Mouse (Mus musculus) heart, embryonic 10.5 days (tissue): ENCODE results near the gene Rpl5. TPM values are rescaled to one million over a fixed set of nuclear protein-coding genes. Genes with fewer than 3 reads are reported as not detected.

ENCODE experiments used
- DNase-seq: peaks from one replicate; pipeline ENCODE4 v3.0.0-alpha.2; 2017; ENCODE audit warnings: low spot score
- H3K27ac ChIP-seq: fragments of 300-500 bp; sonication (generic); 2 replicates; pipeline ENCODE4 v1.5.1; 2016; ENCODE audit warnings: mild to moderate bottlenecking
- H3K27me3 ChIP-seq: fragments of 300-500 bp; sonication (generic); 2 replicates; pipeline ENCODE4 v1.6.1; 2016; ENCODE audit warnings: mild to moderate bottlenecking; ENCODE audit not compliant: poor library complexity, insufficient read depth, severe bottlenecking
- H3K36me3 ChIP-seq: fragments of 300-500 bp; sonication (generic); 2 replicates; pipeline ENCODE4 v1.6.1; 2016; ENCODE audit warnings: mild to moderate bottlenecking, moderate library complexity
- H3K4me1 ChIP-seq: fragments of 300-500 bp; sonication (generic); 2 replicates; pipeline ENCODE4 v1.6.1; 2016; ENCODE audit warnings: mild to moderate bottlenecking
- H3K4me3 ChIP-seq: fragments of 300-500 bp; sonication (generic); 2 replicates; pipeline ENCODE4 v1.5.1; 2016; ENCODE audit warnings: mild to moderate bottlenecking, moderate library complexity
- H3K9me3 ChIP-seq: fragments of 300-500 bp; sonication (generic); 2 replicates; pipeline ENCODE4 v1.6.1; 2016; ENCODE audit warnings: mild to moderate bottlenecking, moderate library complexity
- WGBS: fragments of 180-500 bp; shearing (Covaris S2); methylation state at CpG from one replicate; pipeline ENCODE4 v1.1.7; 2016; 5-methylcytosine and 5-hydroxymethylcytosine counted together
- polyA plus RNA-seq: library from polyadenylated mRNA; unstranded; fragments of >200 nt; fragmentation: Nextera tagmentation; extraction: Ambion mirVana; gene quantifications from 2 replicates; pipeline ENCODE4 v1.2.1, GENCODE M21; 2016

The Rpl5 gene
- polyA plus RNA-seq = 61.9 and 78.8 TPM in 2 replicates

DNA sequence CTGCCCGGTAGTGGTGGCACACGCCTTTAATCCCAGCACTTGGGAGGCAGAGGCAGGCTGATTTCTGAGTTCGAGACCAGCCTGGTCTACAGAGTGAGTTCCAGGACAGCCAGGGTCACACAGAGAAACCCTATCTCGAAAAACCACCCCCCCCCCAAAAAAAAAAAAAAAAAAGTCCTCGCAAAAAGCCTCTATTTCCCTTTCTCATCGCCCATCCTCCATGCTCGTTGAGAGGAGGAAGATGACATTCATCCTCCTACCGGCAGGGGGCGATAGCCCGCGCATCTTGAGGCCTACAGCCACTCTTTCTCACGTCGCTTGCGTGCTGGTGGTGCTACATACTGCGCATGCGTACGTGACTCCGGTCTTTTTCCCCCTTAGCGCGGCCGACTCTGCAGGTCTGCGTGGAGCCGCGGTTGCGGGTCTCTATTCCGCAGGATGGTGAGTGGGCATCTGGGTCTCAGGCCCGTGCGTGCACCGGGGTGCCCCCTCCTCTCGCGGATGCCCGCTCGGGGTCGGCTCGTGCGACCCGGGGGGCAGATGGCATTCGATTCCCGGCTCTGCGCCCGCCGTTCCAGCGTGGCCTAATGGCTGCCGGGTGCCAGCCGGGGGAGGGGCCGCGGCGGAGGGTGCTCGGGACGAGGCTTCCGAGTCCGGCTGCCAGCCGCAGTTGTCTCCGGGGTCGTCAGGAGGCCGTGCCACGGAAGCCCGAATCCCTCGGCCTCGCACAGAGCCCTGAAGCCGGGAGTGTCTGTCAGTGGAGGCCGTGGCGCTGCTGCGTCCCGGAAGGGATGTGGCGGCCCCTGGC is at the start of gene Rpl5:
Rpl5 (plus strand) TSS at position 297 of the 808 bp plus-strand sequence.
- WGBS = 3% methylated on average over 66 of the region's 66 CpGs
- H3K36me3 ChIP-seq = peaks cover 32% of the 10 kb centered on the region
- peak within 1 kb of the TSS; percentile 95 for H3K27ac ChIP-seq
- no peaks in the 10 kb centered on the region for H3K27me3 ChIP-seq
- peak within 1 kb of the TSS; percentile 87 for H3K4me3 ChIP-seq
- DNase-seq = peak; percentile 97
- peaks cover 4% of the 10 kb centered on the region; the same call in 1 of the 2 replicates for H3K4me1 ChIP-seq
- H3K9me3 ChIP-seq = no peaks in the 10 kb centered on the region

DNA sequence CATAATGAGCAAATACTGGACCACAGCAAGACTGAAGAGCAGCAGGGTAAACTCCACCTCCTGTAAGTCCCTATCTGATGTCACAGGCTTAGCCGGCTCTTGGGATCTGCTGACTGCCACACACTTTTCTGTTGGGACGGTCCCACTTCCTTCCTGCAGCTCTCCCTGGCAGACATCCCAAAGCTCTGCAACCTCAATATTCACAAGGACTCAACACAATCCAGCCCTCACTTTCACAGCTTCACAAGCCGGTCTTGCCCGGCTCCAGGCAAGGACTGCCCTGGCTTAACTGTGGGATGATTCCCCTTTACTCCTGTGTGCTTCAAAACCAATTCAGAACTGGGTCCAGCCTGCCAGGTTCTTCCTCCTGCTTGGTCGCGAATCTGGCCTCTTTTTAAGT is 46.5 kb upstream of the Rpl5 start:
- Histone ChIP-seq H3K9me3 (no peaks in the 10 kb centered on the region), H3K36me3 (peaks cover 11% of the 10 kb centered on the region; the same call in 1 of the 2 replicates), H3K27ac (peak overlapping the region; percentile 67; the same call in 1 of the 2 replicates), H3K4me1 (peaks cover 20% of the 10 kb centered on the region), H3K27me3 (no peaks in the 10 kb centered on the region), H3K4me3 (no peak overlapping the region)
- WGBS = 26% methylated on average over 6 of the region's 6 CpGs
- DNase-seq = no peak

DNA sequence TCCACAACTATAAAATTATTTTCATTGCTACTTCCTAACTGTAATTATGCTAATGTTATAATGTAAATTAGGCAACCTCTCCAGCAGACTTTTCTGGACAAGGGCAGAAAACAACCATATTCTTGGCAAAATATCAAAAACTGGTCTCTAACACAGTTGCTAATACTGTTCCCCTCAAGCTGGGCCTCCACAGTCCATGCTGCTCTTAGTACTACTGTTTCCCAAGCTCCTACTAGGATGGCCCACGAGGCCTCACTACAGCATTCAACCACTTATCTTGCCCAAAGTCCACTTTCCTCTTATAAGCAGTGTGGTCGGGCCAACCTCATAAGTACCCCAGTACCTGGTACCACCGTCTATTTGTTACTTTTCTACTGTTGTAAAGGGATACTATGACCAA is 45.7 kb upstream of the Rpl5 start:
- Histone ChIP-seq H3K36me3 (peaks cover 11% of the 10 kb centered on the region; the same call in 1 of the 2 replicates), H3K4me1 (peaks cover 19% of the 10 kb centered on the region), H3K4me3 (no peak overlapping the region), H3K27me3 (no peaks in the 10 kb centered on the region), H3K27ac (no peak overlapping the region), H3K9me3 (no peaks in the 10 kb centered on the region)
- WGBS = 53% methylated on average over 3 of the region's 3 CpGs
- DNase-seq = peak; percentile 48

DNA sequence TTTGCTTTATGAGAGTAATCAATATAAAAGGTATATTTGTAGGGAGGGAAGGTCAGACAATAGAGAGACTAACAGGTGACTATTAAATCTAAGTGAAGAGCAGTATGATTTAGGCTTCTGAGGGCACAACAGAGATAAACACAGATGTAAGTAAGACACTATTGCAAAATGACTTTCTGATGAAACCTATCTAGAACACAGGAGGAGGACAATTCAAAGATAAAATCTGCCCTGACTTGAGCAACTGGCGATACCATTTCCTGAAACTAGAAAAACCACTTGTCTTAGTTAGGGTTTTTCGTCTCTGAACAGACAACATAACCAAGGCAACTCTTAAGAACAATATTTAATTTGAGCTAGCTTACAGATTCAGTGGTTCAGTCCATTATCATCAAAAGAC is 44.8 kb upstream of the Rpl5 start:
- H3K9me3 ChIP-seq = no peaks in the 10 kb centered on the region
- H3K27me3 ChIP-seq = no peaks in the 10 kb centered on the region
- no peak for DNase-seq
- H3K27ac ChIP-seq = no peak overlapping the region
- H3K36me3 ChIP-seq = 0 out of 2 replicates have a peak, but pooled peaks cover under 1% of the 10 kb centered on the region
- H3K4me1 ChIP-seq = peaks cover 17% of the 10 kb centered on the region
- WGBS = 69% methylated on average over 2 of the region's 2 CpGs
- H3K4me3 ChIP-seq = no peak overlapping the region

DNA sequence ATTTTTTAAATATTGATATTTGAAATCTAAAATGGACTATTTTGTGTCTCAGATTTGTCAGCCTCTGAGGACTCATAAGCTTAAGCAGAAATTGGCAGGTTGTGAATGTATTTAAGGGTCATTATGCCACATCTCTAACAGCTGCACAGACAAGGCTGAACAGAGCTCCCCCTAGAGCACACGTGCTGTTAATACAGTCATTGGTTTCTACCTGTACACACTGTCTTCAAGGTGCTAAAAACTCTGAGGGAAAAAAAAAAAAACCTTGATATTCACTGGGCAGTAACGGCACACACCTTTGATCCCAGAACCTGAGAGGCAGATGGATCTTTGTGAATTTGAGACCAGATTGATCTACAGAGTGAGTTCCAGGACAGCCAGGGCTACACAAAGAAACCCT is 41.3 kb upstream of the Rpl5 start:
- WGBS = 51% methylated on average over 2 of the region's 2 CpGs
- 0 out of 2 replicates have a peak, but pooled peaks cover 2% of the 10 kb centered on the region for H3K36me3 ChIP-seq
- DNase-seq = no peak

DNA sequence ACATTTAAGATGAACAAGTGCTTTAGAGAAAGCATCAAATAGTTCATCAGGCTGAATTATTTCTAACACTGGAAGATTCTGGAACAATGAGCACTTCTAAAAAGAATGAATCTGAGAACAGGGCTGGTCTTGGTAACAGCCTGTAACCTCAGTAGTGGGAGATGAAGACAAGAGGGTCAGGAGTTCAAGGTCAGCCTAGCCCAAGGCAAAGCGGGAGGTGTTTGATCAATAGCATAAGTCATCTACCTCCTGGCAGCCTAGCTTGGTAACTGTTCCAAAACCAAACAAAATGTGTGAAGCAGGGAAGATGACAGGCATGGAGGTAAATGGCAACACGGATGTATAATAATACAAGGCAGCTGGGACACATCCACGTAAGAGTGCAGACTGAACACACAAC is 36.3 kb upstream of the Rpl5 start:
- Histone ChIP-seq H3K36me3 (0 out of 2 replicates have a peak, but pooled peaks cover 2% of the 10 kb centered on the region), H3K4me3 (no peak overlapping the region), H3K4me1 (peaks cover 26% of the 10 kb centered on the region), H3K27me3 (no peaks in the 10 kb centered on the region), H3K9me3 (no peaks in the 10 kb centered on the region), H3K27ac (no peak overlapping the region)
- DNase-seq = no peak
- 86% methylated on average over 3 of the region's 3 CpGs for WGBS

More for the DNA sequence above, 41.3 kb upstream of the Rpl5 start:
- no peak overlapping the region for H3K27ac ChIP-seq
- no peak overlapping the region for H3K4me3 ChIP-seq
- peaks cover 13% of the 10 kb centered on the region for H3K4me1 ChIP-seq
- no peaks in the 10 kb centered on the region for H3K27me3 ChIP-seq
- H3K9me3 ChIP-seq = no peaks in the 10 kb centered on the region

DNA sequence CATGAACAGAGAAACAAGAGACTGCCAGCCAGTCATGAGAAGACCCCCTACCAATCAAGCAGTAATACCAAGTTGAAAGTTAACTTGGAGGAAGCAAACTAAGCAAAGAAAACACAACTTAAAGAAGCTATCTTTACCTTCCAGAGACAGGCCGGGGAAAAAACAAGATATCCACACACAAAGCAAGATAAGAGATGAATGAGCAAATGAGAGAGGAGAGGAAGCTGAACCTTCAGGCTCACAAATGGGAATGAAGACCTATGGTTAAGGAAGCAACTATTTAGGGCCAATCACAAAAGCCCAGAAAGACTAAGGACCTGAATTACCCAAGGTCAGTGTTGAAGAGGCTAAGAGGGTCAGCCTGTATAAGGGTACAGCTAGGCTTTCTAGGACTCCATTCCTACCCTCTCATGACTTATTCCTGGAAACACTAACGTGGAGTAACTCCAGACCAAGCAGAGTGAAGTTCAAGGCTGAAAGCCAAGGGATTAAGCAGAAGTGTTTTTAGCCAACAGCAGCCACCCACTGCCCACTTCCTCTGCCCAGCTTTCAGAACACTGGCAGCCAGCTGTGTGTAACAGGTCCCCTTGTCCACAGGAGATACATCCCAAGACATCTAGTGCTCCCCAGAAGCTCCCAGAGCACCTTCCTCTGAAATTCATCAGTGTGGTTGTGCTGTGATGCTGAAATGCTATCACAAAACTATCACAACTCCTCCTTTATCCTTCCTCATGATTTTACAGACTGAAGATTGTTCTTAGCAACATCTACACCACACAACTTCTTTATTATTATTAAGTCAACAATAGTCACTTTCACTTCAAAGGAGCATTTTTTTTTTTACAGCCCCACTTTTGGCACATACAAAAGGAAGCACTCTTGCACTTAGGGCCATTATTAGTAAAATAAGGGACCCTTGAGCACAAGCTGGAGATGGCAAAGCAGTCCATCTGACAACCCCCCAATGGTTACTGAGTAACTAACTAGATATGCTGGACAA is 33.9 kb upstream of the Rpl5 start:
- H3K4me1 ChIP-seq = peaks cover 26% of the 10 kb centered on the region
- H3K27me3 ChIP-seq = no peaks in the 10 kb centered on the region
- no peak overlapping the region for H3K4me3 ChIP-seq
- DNase-seq = no peak
- H3K27ac ChIP-seq = peak overlapping the region; percentile 53; the same call in 1 of the 2 replicates
- H3K36me3 ChIP-seq = 0 out of 2 replicates have a peak, but pooled peaks cover under 1% of the 10 kb centered on the region
- WGBS = 12% methylated on average over 2 of the region's 2 CpGs
- no peaks in the 10 kb centered on the region for H3K9me3 ChIP-seq

DNA sequence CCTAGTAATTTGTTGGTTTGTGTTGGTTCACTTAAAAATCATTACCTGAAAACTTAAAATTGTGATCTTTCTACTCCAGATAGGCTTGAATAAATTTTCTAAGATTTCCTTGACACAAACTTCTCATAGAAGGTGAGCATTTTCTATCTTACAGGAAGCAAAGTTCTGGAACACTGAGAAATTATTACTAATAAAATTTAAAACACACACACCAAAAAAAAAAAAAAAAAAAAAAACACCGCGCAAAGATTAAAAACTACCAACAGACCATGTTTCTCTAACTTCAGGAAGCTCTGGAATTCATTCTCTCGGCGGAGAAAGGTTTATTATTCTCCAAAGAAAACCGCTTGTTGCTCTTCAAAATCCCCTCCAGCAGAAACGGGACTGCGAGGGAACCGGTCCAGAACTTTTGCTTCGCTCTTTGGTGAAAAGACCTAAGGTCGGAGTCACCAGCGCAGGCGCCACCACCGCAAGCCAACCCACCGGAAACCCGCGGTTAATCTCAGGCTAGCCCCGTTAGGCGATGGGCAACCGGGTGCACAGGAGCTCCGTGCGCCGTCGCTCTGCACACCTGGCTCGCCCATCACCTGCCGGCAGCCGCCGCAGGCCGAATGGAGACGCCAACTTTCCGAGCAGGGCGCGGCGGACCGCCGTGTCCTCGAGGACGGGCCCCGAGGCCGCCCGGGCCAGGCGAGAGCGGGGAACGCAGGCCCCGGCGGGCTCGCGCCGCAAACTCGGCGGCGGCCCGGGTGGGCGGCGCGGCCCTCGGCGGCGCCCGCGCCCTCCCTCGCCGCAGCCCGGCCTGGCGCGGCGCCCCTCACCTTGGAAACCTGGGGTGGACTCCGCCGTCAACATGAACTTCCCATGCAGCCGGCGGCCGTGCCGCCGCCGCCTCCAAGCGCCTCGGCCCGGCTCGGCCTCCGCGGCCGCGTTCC is 32.1 kb upstream of the Rpl5 start:
- peak; percentile 85 for DNase-seq
- H3K4me1 ChIP-seq = peaks cover 34% of the 10 kb centered on the region
- H3K27ac ChIP-seq = peak overlapping the region; percentile 98
- no peaks in the 10 kb centered on the region for H3K9me3 ChIP-seq
- H3K4me3 ChIP-seq = peak overlapping the region; percentile 87
- under 1% methylated on average over 82 of the region's 82 CpGs for WGBS
- no peaks in the 10 kb centered on the region for H3K27me3 ChIP-seq
- no peaks in the 10 kb centered on the region for H3K36me3 ChIP-seq

DNA sequence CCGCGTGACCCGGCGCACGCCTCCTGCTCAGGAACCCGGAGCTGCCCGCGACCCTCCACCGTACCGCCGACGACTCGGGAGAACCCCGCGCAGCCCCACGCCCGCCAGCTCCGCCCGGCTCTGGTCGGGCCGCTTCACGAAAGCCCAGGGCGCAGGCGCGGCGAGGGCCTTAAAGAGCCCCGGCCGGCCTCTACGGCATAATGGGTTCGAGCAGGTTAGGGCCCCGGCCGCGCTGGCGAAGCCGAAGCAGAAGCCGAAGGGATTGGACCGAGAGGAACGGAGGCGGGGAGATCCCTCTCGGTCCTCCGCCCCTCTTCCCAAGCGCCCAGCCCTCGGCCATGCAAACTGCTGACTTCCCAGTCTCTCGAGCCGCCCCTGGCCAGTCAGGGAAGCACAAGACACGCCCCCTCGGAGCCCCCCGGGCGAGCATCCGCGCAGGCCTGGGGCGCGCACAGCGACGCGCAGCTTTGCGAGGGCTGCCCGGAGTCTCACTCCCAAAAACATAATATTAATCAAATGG is 31.3 kb upstream of the Rpl5 start:
- Histone ChIP-seq H3K36me3 (no peaks in the 10 kb centered on the region), H3K9me3 (no peaks in the 10 kb centered on the region), H3K27ac (peak overlapping the region; percentile 98), H3K4me1 (peaks cover 39% of the 10 kb centered on the region), H3K27me3 (no peaks in the 10 kb centered on the region), H3K4me3 (peak overlapping the region; percentile 87)
- under 1% methylated on average over 58 of the region's 58 CpGs for WGBS
- peak; percentile 99 for DNase-seq

DNA sequence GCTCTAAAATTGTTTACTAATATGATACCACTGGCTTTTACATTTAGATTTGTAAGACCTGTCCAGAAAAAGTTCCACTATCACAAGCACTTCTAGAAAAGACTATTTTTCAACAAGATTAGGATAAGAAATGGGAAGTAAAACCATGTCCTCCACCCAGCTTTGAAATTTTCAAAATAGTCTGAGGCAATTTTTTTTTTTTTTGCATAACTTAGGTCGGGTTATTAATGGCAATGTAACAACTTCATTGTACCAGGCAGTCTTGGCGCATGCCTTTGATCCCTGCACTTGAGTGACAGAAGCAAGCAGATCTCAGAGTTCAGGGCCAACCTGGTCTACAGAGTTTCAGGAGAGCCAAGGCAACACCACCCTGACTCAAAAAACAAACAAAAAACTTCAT is 30.6 kb upstream of the Rpl5 start:
- Histone ChIP-seq H3K4me3 (no peak overlapping the region; the same call in 1 of the 2 replicates), H3K9me3 (no peaks in the 10 kb centered on the region), H3K27ac (no peak overlapping the region), H3K36me3 (no peaks in the 10 kb centered on the region), H3K27me3 (no peaks in the 10 kb centered on the region), H3K4me1 (peaks cover 40% of the 10 kb centered on the region)
- DNase-seq = no peak
- 71% methylated on average over 2 of the region's 2 CpGs for WGBS

DNA sequence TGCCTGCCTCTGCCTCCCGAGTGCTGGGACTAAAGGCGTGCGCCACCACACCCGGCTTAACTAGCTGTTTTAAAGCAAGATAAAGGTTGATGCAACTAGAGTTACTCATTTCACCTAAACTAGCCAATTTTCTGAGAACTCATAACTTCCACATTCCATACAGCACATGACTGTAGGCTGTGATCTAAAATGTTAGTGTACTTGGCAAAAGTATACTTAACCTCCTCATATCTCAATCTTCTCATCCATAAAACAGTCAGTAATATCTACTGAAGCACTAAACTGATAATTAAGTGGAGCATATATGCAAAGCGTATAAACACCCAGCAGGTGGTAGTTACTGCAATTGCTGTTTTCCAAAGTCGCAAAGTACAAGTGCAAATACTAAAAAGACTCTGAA is 27.0 kb upstream of the Rpl5 start:
- Histone ChIP-seq H3K27me3 (no peaks in the 10 kb centered on the region), H3K4me3 (peak overlapping the region; percentile 30; the same call in 1 of the 2 replicates), H3K36me3 (no peaks in the 10 kb centered on the region), H3K4me1 (peaks cover 27% of the 10 kb centered on the region), H3K9me3 (no peaks in the 10 kb centered on the region), H3K27ac (peak overlapping the region; percentile 75)
- 87% methylated on average over 6 of the region's 6 CpGs for WGBS
- no peak for DNase-seq
